Mouse (Mus musculus) limb, embryonic 13.5 days (tissue): ENCODE results near the gene Nfil3. TPM values are rescaled to one million over a fixed set of nuclear protein-coding genes. Genes with fewer than 3 reads are reported as not detected.

Source experiments
- ATAC-seq: fragments of 200-750 bp; cut with Nextera tagmentation; 2 replicates; pipeline ENCODE4 v1.8.0; 2017; ENCODE audit warnings: low read depth, moderate number of reproducible peaks, moderate TSS enrichment; ENCODE audit not compliant: low FRiP score
- H3K27ac ChIP-seq: fragments of 300-500 bp; sonication (generic); 2 replicates; pipeline ENCODE4 v1.5.1; 2015; ENCODE audit warnings: inconsistent platforms, mild to moderate bottlenecking, moderate library complexity
- H3K27me3 ChIP-seq: fragments of 300-500 bp; sonication (generic); 2 replicates; pipeline ENCODE4 v1.6.1; 2015; ENCODE audit warnings: mild to moderate bottlenecking, inconsistent platforms
- H3K36me3 ChIP-seq: fragments of 300-500 bp; sonication (generic); 2 replicates; pipeline ENCODE4 v1.6.1; 2015; ENCODE audit warnings: inconsistent platforms, mild to moderate bottlenecking, moderate library complexity
- H3K4me1 ChIP-seq: fragments of 300-500 bp; sonication (generic); 2 replicates; pipeline ENCODE4 v1.6.1; 2015; ENCODE audit warnings: inconsistent platforms
- H3K4me2 ChIP-seq: fragments of 300-500 bp; sonication (generic); replicated peaks from 2 replicates; pipeline ENCODE4 v1.6.1; 2015; ENCODE audit warnings: inconsistent platforms, mild to moderate bottlenecking, moderate library complexity
- H3K4me3 ChIP-seq: fragments of 300-500 bp; sonication (generic); 2 replicates; pipeline ENCODE4 v1.5.1; 2015; ENCODE audit warnings: moderate library complexity, mild to moderate bottlenecking, inconsistent platforms
- H3K9ac ChIP-seq: fragments of 300-500 bp; sonication (generic); 2 replicates; pipeline ENCODE4 v1.6.1; 2015; ENCODE audit warnings: mild to moderate bottlenecking, inconsistent platforms
- H3K9me3 ChIP-seq: fragments of 300-500 bp; sonication (generic); 2 replicates; pipeline ENCODE4 v1.6.1; 2016; ENCODE audit warnings: inconsistent platforms
- WGBS: fragments of 180-500 bp; shearing (Covaris S2); methylation state at CpG from one replicate; pipeline ENCODE4 v1.1.7; 2015; 5-methylcytosine and 5-hydroxymethylcytosine counted together
- polyA plus RNA-seq: library from polyadenylated mRNA; unstranded; fragments of >200 nt; fragmentation: Nextera tagmentation; extraction: Ambion mirVana; gene quantifications from 2 replicates; pipeline ENCODE4 v1.2.1, GENCODE M21; 2015

The Nfil3 gene
- polyA plus RNA-seq, 1 experiment from 2014 or later = 26.9 TPM

- Histone ChIP-seq H3K27ac (no peak overlapping the region), H3K4me3 (no peak overlapping the region), H3K27me3 (no peaks in the 10 kb centered on the region), H3K4me2 (no peak overlapping the region), H3K9ac (no peak overlapping the region), H3K36me3 (peaks cover 36% of the 10 kb centered on the region), H3K4me1 (no peaks in the 10 kb centered on the region), H3K9me3 (no peaks in the 10 kb centered on the region)
- no peak for ATAC-seq
- 87% methylated on average over 4 of the region's 4 CpGs for WGBS
Observed at GRCm38 (mm10) chr13:52962922-52963321, 18.0 kb downstream of the Nfil3 start.

GRCm38 (mm10) chr13:52962361-52962760, 18.5 kb downstream of the Nfil3 start:
- Histone ChIP-seq H3K27me3 (no peaks in the 10 kb centered on the region), H3K9ac (no peak overlapping the region), H3K4me2 (no peak overlapping the region), H3K4me3 (no peak overlapping the region), H3K36me3 (peaks cover 31% of the 10 kb centered on the region), H3K9me3 (no peaks in the 10 kb centered on the region), H3K27ac (no peak overlapping the region), H3K4me1 (no peaks in the 10 kb centered on the region)
- ATAC-seq = no peak
- 85% methylated on average over 6 of the region's 6 CpGs for WGBS

GRCm38 (mm10) chr13:52953779-52954553, 26.9 kb downstream of the Nfil3 start:
- Histone ChIP-seq H3K4me2 (no peak overlapping the region), H3K9ac (no peak overlapping the region), H3K36me3 (no peaks in the 10 kb centered on the region), H3K27me3 (no peaks in the 10 kb centered on the region), H3K27ac (no peak overlapping the region), H3K9me3 (no peaks in the 10 kb centered on the region), H3K4me1 (no peaks in the 10 kb centered on the region), H3K4me3 (no peak overlapping the region)
- ATAC-seq = no peak
- 87% methylated on average over 6 of the region's 6 CpGs for WGBS

- Histone ChIP-seq H3K9me3 (peaks cover 4% of the 10 kb centered on the region; the same call in 1 of the 2 replicates), H3K4me1 (no peaks in the 10 kb centered on the region), H3K36me3 (no peaks in the 10 kb centered on the region), H3K4me3 (no peak overlapping the region), H3K4me2 (no peak overlapping the region), H3K27ac (no peak overlapping the region), H3K27me3 (no peaks in the 10 kb centered on the region), H3K9ac (no peak overlapping the region)
- 58% methylated on average over 3 of the region's 3 CpGs for WGBS
- ATAC-seq = no peak
Observed at GRCm38 (mm10) chr13:52949211-52949610, 31.7 kb downstream of the Nfil3 start.

- Histone ChIP-seq H3K27ac (no peak overlapping the region), H3K36me3 (no peaks in the 10 kb centered on the region), H3K27me3 (no peaks in the 10 kb centered on the region), H3K4me2 (no peak overlapping the region), H3K4me3 (no peak overlapping the region), H3K4me1 (no peaks in the 10 kb centered on the region), H3K9me3 (peaks cover 4% of the 10 kb centered on the region; the same call in 1 of the 2 replicates), H3K9ac (no peak overlapping the region)
- ATAC-seq = no peak
- 74% methylated on average over 4 of the region's 4 CpGs for WGBS
Observed at GRCm38 (mm10) chr13:52947545-52947944, 33.3 kb downstream of the Nfil3 start.

GRCm38 (mm10) chr13:52945769-52946168, 35.1 kb downstream of the Nfil3 start:
- ATAC-seq = no peak
- Histone ChIP-seq H3K9me3 (peaks cover 4% of the 10 kb centered on the region; the same call in 1 of the 2 replicates), H3K27me3 (no peaks in the 10 kb centered on the region), H3K4me1 (no peaks in the 10 kb centered on the region), H3K36me3 (no peaks in the 10 kb centered on the region), H3K4me2 (no peak overlapping the region), H3K9ac (no peak overlapping the region), H3K4me3 (no peak overlapping the region), H3K27ac (no peak overlapping the region)
- 79% methylated on average over 9 of the region's 9 CpGs for WGBS

- Histone ChIP-seq H3K9me3 (peaks cover 4% of the 10 kb centered on the region; the same call in 1 of the 2 replicates), H3K4me3 (no peak overlapping the region), H3K4me1 (no peaks in the 10 kb centered on the region), H3K27ac (no peak overlapping the region), H3K36me3 (no peaks in the 10 kb centered on the region), H3K27me3 (no peaks in the 10 kb centered on the region), H3K9ac (no peak overlapping the region), H3K4me2 (no peak overlapping the region)
- no peak for ATAC-seq
- 69% methylated on average over 4 of the region's 4 CpGs for WGBS
Observed at GRCm38 (mm10) chr13:52944116-52944515, 36.8 kb downstream of the Nfil3 start.

- H3K27me3 ChIP-seq = no peaks in the 10 kb centered on the region
- no peaks in the 10 kb centered on the region for H3K36me3 ChIP-seq
- H3K9me3 ChIP-seq = peaks cover 3% of the 10 kb centered on the region; the same call in 1 of the 2 replicates
- ATAC-seq = no peak
- no peak overlapping the region for H3K27ac ChIP-seq
- H3K4me3 ChIP-seq = no peak overlapping the region
- H3K4me1 ChIP-seq = no peaks in the 10 kb centered on the region
- H3K4me2 ChIP-seq = no peak overlapping the region
- no peak overlapping the region for H3K9ac ChIP-seq
- WGBS = 76% methylated on average over 1 of the region's 1 CpGs
Observed at GRCm38 (mm10) chr13:52942876-52943388, 37.9 kb downstream of the Nfil3 start.

GRCm38 (mm10) chr13:52940956-52941355, 39.9 kb downstream of the Nfil3 start:
- WGBS = 79% methylated on average over 7 of the region's 7 CpGs
- H3K36me3 ChIP-seq = no peaks in the 10 kb centered on the region

GRCm38 (mm10) chr13:52930582-52930981, 50.3 kb downstream of the Nfil3 start:
- Histone ChIP-seq H3K27ac (no peak overlapping the region), H3K4me2 (no peak overlapping the region), H3K9ac (no peak overlapping the region), H3K4me1 (peaks cover 21% of the 10 kb centered on the region), H3K27me3 (no peaks in the 10 kb centered on the region), H3K36me3 (no peaks in the 10 kb centered on the region), H3K4me3 (no peak overlapping the region), H3K9me3 (no peaks in the 10 kb centered on the region)
- 57% methylated on average over 10 of the region's 10 CpGs for WGBS
- no peak for ATAC-seq

More at GRCm38 (mm10) chr13:52940956-52941355, 39.9 kb downstream of the Nfil3 start:
- Histone ChIP-seq H3K27ac (no peak overlapping the region), H3K9me3 (no peaks in the 10 kb centered on the region), H3K4me2 (no peak overlapping the region), H3K4me3 (no peak overlapping the region), H3K4me1 (no peaks in the 10 kb centered on the region), H3K27me3 (no peaks in the 10 kb centered on the region), H3K9ac (no peak overlapping the region)
- ATAC-seq = no peak

- Histone ChIP-seq H3K27ac (peak within 1 kb of the TSS; percentile 75), H3K36me3 (no peaks in the 10 kb centered on the region), H3K4me1 (peaks cover 21% of the 10 kb centered on the region), H3K4me2 (peak within 1 kb of the TSS; percentile 80), H3K9ac (peak within 1 kb of the TSS; percentile 86), H3K27me3 (no peaks in the 10 kb centered on the region), H3K9me3 (no peaks in the 10 kb centered on the region), H3K4me3 (peak within 1 kb of the TSS; percentile 87)
- under 1% methylated on average over 63 of the region's 63 CpGs for WGBS
- peak; percentile 97 for ATAC-seq
Observed at GRCm38 (mm10) chr13:52929209-52930171, 51.4 kb downstream of the Nfil3 start, which contains the start of gene Auh. Auh (minus strand) TSS chr13:52929681.

- Histone ChIP-seq H3K27ac (no peak overlapping the region), H3K4me2 (peak overlapping the region; percentile 80), H3K9ac (peak overlapping the region; percentile 86), H3K9me3 (no peaks in the 10 kb centered on the region), H3K36me3 (no peaks in the 10 kb centered on the region), H3K4me1 (peaks cover 21% of the 10 kb centered on the region), H3K27me3 (no peaks in the 10 kb centered on the region), H3K4me3 (peak overlapping the region; percentile 87)
- no peak for ATAC-seq
- 66% methylated on average over 9 of the region's 9 CpGs for WGBS
Observed at GRCm38 (mm10) chr13:52928392-52928791, 52.5 kb downstream of the Nfil3 start.
